Mouse (Mus musculus) ES-Bruce4 (cell line): Measurements from ENCODE around the gene Cacng7.

Source experiments
- CTCF ChIP-seq: IDR thresholded peaks from one replicate; pipeline ENCODE4 v1.8.1; 2011; ENCODE audit warnings: low read depth, low read length
- EP300 ChIP-seq: IDR thresholded peaks from 2 replicates; pipeline ENCODE4 v1.6.1; 2011; ENCODE audit warnings: low read depth, low read length; ENCODE audit not compliant: insufficient read depth
- POLR2A ChIP-seq: IDR thresholded peaks from one replicate; pipeline ENCODE4 v1.8.1; 2011; ENCODE audit warnings: low read length; ENCODE audit not compliant: insufficient read depth

DNA sequence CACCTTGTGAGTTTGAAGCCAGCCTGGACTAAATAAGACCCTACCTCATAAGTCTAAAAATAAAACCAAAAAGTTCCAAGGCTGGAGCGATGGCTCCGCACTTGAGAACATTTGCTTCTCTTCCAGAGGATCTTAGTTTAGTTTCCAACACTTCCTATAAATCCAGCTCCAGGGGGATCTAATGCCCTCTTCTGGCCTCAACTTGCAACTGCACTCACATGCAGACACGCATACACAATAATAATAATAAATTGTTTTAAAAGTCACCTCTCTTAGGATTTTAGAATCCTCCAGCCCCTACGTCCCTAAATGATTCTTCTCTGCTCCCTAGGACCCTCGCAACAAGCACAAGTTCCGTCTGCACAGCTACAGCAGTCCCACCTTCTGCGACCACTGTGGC is 22.5 kb upstream of the Cacng7 start:
- no peak for TF ChIP-seq CTCF
- TF ChIP-seq EP300, result no peak
- TF ChIP-seq POLR2A, result no peak
